Comparison of ENCODE assay signal across 8 mouse cellular contexts in genomic region chr16:92159114-92159513, GRCm38 (mm10).
DNase-seq lines count a peak whose midpoint lies in the region; ATAC-seq lines count a peak whose summit lies in the region.

No protein-coding gene starts in this region.

- H3K4me2 ChIP-seq in heart, embryonic 13.5 days: peak overlapping the region; percentile 93
- peak overlapping the region; percentile 89 for H3K4me2 ChIP-seq in embryonic facial prominence, embryonic 15.5 days (replicated peaks)
- peak overlapping the region; percentile 86 for H3K4me2 ChIP-seq in midbrain, embryonic 12.5 days (replicated peaks)

- intact Hi-C loops in heart, postnatal 25 days (cut with DNase I): no loop called here
- intact Hi-C loops in gastrocnemius, postnatal 14 days (cut with DNase I; ENCODE audit: low total_unique reads): no loop called here

- no peak for DNase-seq in heart, postnatal 25 days (ENCODE audit: low spot score)
- DNase-seq in kidney, postnatal 10 days: peak; percentile 36
- DNase-seq in natural killer cell, adult 2 months (ENCODE audit: low spot score in 2 of 2): no peak
- no peak for DNase-seq in gastrocnemius, postnatal 14 days
- no peak for DNase-seq in gastrocnemius, postnatal 25 days

- peak overlapping the region; percentile 62 for H3K4me3 ChIP-seq in heart, embryonic 13.5 days
- H3K4me3 ChIP-seq in embryonic facial prominence, embryonic 15.5 days (replicated peaks): peak overlapping the region; percentile 48
- peak overlapping the region; percentile 52; the same call in 1 of the 2 replicates for H3K4me3 ChIP-seq in midbrain, embryonic 12.5 days

- H3K4me1 ChIP-seq in heart, embryonic 13.5 days: peaks cover 12% of the 10 kb centered on the region
- peaks cover 20% of the 10 kb centered on the region for H3K4me1 ChIP-seq in embryonic facial prominence, embryonic 15.5 days
- H3K4me1 ChIP-seq in midbrain, embryonic 12.5 days: peaks cover 18% of the 10 kb centered on the region

- H3K36me3 ChIP-seq in heart, embryonic 13.5 days: no peaks in the 10 kb centered on the region
- no peaks in the 10 kb centered on the region for H3K36me3 ChIP-seq in embryonic facial prominence, embryonic 15.5 days
- H3K36me3 ChIP-seq in midbrain, embryonic 12.5 days: no peaks in the 10 kb centered on the region

- WGBS in heart, embryonic 13.5 days: 29% methylated on average over 6 of the region's 6 CpGs
- WGBS in embryonic facial prominence, embryonic 15.5 days: 35% methylated on average over 6 of the region's 6 CpGs
- 57% methylated on average over 6 of the region's 6 CpGs for WGBS in midbrain, embryonic 12.5 days

- no peak for ATAC-seq in heart, embryonic 13.5 days (ENCODE audit: extremely low read depth, insufficient number of reproducible peaks, low FRiP score, low TSS enrichment)
- ATAC-seq in embryonic facial prominence, embryonic 15.5 days (ENCODE audit: insufficient number of reproducible peaks, low FRiP score, low TSS enrichment, low read depth): no peak
- ATAC-seq in midbrain, embryonic 12.5 days (ENCODE audit: low FRiP score, low read depth): no peak

- H3K9ac ChIP-seq in heart, embryonic 13.5 days: peak overlapping the region; percentile 81
- H3K9ac ChIP-seq in embryonic facial prominence, embryonic 15.5 days: no peak overlapping the region
- peak overlapping the region; percentile 59 for H3K9ac ChIP-seq in midbrain, embryonic 12.5 days (replicated peaks)

- H3K27me3 ChIP-seq in heart, embryonic 13.5 days (replicated peaks): peaks cover 10% of the 10 kb centered on the region
- no peaks in the 10 kb centered on the region for H3K27me3 ChIP-seq in embryonic facial prominence, embryonic 15.5 days
- H3K27me3 ChIP-seq in midbrain, embryonic 12.5 days: peaks cover 23% of the 10 kb centered on the region; the same call in 1 of the 2 replicates

- no peaks in the 10 kb centered on the region for H3K9me3 ChIP-seq in heart, embryonic 13.5 days
- H3K9me3 ChIP-seq in embryonic facial prominence, embryonic 15.5 days (replicated peaks): no peaks in the 10 kb centered on the region
- no peaks in the 10 kb centered on the region for H3K9me3 ChIP-seq in midbrain, embryonic 12.5 days

- H3K27ac ChIP-seq in heart, embryonic 13.5 days (replicated peaks): no peak overlapping the region
- H3K27ac ChIP-seq in embryonic facial prominence, embryonic 15.5 days (replicated peaks): peak overlapping the region; percentile 74
- no peak overlapping the region; the same call in 1 of the 2 replicates for H3K27ac ChIP-seq in midbrain, embryonic 12.5 days (replicated peaks)
